ENCODE assay signal across 10 mouse cellular contexts in the genomic region with DNA sequence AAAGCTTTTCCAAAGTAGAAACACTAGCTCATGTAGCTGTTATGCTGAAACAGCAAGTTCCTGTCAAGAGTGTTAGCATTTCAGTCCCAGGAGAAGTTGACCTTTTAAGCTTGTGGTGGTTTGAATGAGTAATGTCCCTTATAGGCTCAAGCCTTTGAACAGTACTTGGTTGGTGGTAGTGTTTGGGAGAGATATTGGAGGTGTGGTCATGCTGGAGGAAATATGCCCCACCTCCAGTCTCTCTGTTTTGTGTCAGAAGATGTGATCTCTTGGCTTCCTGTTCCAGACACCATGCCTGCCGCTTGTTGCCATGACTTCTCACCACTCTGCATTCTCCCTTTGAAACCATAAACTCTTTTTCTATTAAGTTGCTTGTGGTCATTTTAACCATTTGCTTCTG.
A peak's percentile ranks its signal among the peaks of the same experiment; 100 is the strongest.
DNase-seq lines count a peak whose midpoint lies in the region; ATAC-seq and TF ChIP-seq lines count a peak whose summit lies in the region.
"Had no signal": no experiment of that assay in that cellular context is flagged by ENCODE, and none has a peak within 500 bp of the region (broad histone marks: within the 10 kb centered on the region; RNA-seq: fewer than 3 reads in every experiment).

No protein-coding gene starts in this region.

- no peak overlapping the region for H3K4me2 ChIP-seq in liver, postnatal 0 days (ENCODE audit: low read depth, low read length)
- H3K4me2 ChIP-seq: forebrain, embryonic 13.5 days; heart, embryonic 13.5 days had no signal

- TF ChIP-seq EP300 in liver, postnatal 0 days (IDR thresholded peaks at IDR 0.05; ENCODE audit: low read depth): no peak

- no peak overlapping the region for H3K9ac ChIP-seq in liver, postnatal 0 days (replicated peaks)
- H3K9ac ChIP-seq: forebrain, embryonic 13.5 days; heart, embryonic 13.5 days had no signal

- peaks cover 8% of the 10 kb centered on the region; the same call in 1 of the 2 replicates for H3K4me1 ChIP-seq in liver, postnatal 0 days (ENCODE audit: insufficient read depth)
- H3K4me1 ChIP-seq: forebrain, embryonic 13.5 days had no signal

- DNase-seq in spleen, postnatal 36 days (ENCODE audit: low spot score in 2 of 2): peak; percentile 8 to 15
- no peak for DNase-seq in spleen, adult 12 weeks (ENCODE audit: low spot score)
- peak; percentile 61 for DNase-seq in c-Kit-positive CD71-positive TER-119-negative erythroid progenitor cells, embryonic 14.5 days (ENCODE audit: low read depth)
- no peak for DNase-seq in liver, postnatal 0 days
- no peak for DNase-seq in left cerebral cortex, postnatal 4 days
- DNase-seq in kidney, adult 9 months: no peak
- no peak for DNase-seq in frontal cortex, postnatal 10 days (ENCODE audit: low spot score in 2 of 2)

- no peaks in the 10 kb centered on the region for H3K36me3 ChIP-seq in liver, postnatal 0 days (replicated peaks; ENCODE audit: insufficient read depth, low read length)
- H3K36me3 ChIP-seq: heart, embryonic 13.5 days had no signal

- no peaks in the 10 kb centered on the region for H3K27me3 ChIP-seq in liver, postnatal 0 days (ENCODE audit: insufficient read depth, low read length)
- H3K27me3 ChIP-seq: forebrain, embryonic 13.5 days; heart, embryonic 13.5 days; Patski had no signal

- intact Hi-C loops in left cerebral cortex, postnatal 4 days (cut with DNase I): no loop called here

- H3K27ac ChIP-seq in liver, postnatal 0 days (ENCODE audit: low read depth): no peak overlapping the region
- H3K27ac ChIP-seq: forebrain, embryonic 13.5 days; heart, embryonic 13.5 days had no signal

- peak; percentile 33; the same call in 1 of the 2 replicates for ATAC-seq in liver, postnatal 0 days
- ATAC-seq: forebrain, embryonic 13.5 days had no signal

- H3K9me3 ChIP-seq in liver, postnatal 0 days (ENCODE audit: low read length): no peaks in the 10 kb centered on the region
- H3K9me3 ChIP-seq: forebrain, embryonic 13.5 days; heart, embryonic 13.5 days had no signal

- TF ChIP-seq CTCF in liver, postnatal 0 days (IDR thresholded peaks at IDR 0.05; ENCODE audit: low read depth): no peak

- H3K4me3 ChIP-seq in liver, postnatal 0 days (ENCODE audit: low read depth, low read length): no peak overlapping the region
- H3K4me3 ChIP-seq: forebrain, embryonic 13.5 days; heart, embryonic 13.5 days had no signal

- WGBS in liver, postnatal 0 days (ENCODE audit: insufficient replicate concordance): 50% methylated on average over 1 of the region's 1 CpGs

Comparison
In these comparisons a context has a peak if more than half of its experiments do, and no peak if none do; other contexts are left out.
1. DNase-seq: peak in spleen, postnatal 36 days (2 of 2) and c-Kit-positive CD71-positive TER-119-negative erythroid progenitor cells, embryonic 14.5 days (single experiment); none in spleen, adult 12 weeks (single experiment), liver, postnatal 0 days (single experiment), left cerebral cortex, postnatal 4 days (single experiment), kidney, adult 9 months (single experiment) and frontal cortex, postnatal 10 days (0 of 2).